8 mouse cellular contexts compared by ENCODE assay signal in the genomic region with DNA sequence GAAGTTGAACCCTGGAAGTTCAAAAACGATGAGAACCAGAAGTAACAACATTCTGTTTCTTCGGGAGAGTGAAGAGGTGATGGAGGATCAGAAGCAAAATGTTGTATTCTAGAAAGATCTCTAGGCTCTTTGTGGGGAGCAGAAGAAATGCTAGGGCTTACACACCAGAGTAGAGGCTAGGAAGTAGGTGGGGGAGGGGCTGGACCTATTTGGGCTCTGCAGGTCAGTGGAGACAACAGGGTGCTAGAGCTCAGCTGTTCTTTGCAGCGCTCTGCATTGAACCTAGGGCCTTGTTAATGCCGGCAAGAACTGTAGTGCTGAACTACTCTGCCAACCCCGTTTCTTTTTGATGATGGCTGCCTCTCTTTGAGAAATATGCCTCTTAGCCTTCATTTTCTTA. TPM values are rescaled to one million over a fixed set of nuclear protein-coding genes. Genes with fewer than 3 reads are reported as not detected.
DNase-seq lines count a peak whose midpoint lies in the region; ATAC-seq and TF ChIP-seq lines count a peak whose summit lies in the region.

No protein-coding gene starts in this region.

- H3K4me3 ChIP-seq in lung, postnatal 0 days (ENCODE audit: low read depth, low read length) = no peak overlapping the region
- H3K4me3 ChIP-seq in limb, embryonic 10.5 days = peak overlapping the region; percentile 70
- peak overlapping the region; percentile 59 for H3K4me3 ChIP-seq in stomach, embryonic 15.5 days (replicated peaks)

- H3K27ac ChIP-seq in lung, postnatal 0 days (ENCODE audit: low read length) = no peak overlapping the region
- 0 out of 2 replicates have a peak overlapping the region, but pooled peaks have one; percentile 93 for H3K27ac ChIP-seq in limb, embryonic 10.5 days
- H3K27ac ChIP-seq in stomach, embryonic 15.5 days = peak overlapping the region; percentile 89

- ATAC-seq in lung, postnatal 0 days = no peak
- ATAC-seq in stomach, embryonic 15.5 days (ENCODE audit: insufficient read depth, low FRiP score, low read depth) = no peak

- H3K9me3 ChIP-seq in lung, postnatal 0 days (ENCODE audit: low read length) = no peaks in the 10 kb centered on the region
- no peaks in the 10 kb centered on the region for H3K9me3 ChIP-seq in limb, embryonic 10.5 days (replicated peaks)
- no peaks in the 10 kb centered on the region for H3K9me3 ChIP-seq in stomach, embryonic 15.5 days

- no peaks in the 10 kb centered on the region for H3K36me3 ChIP-seq in lung, postnatal 0 days (ENCODE audit: insufficient read depth, low read length)
- H3K36me3 ChIP-seq in limb, embryonic 10.5 days = peaks cover 17% of the 10 kb centered on the region; the same call in 1 of the 2 replicates
- no peaks in the 10 kb centered on the region for H3K36me3 ChIP-seq in stomach, embryonic 15.5 days

- H3K4me1 ChIP-seq in lung, postnatal 0 days (ENCODE audit: insufficient read depth, low read depth, low read length) = no peaks in the 10 kb centered on the region
- peaks cover 18% of the 10 kb centered on the region for H3K4me1 ChIP-seq in limb, embryonic 10.5 days
- H3K4me1 ChIP-seq in stomach, embryonic 15.5 days = peaks cover 13% of the 10 kb centered on the region

- no peaks in the 10 kb centered on the region for H3K27me3 ChIP-seq in lung, postnatal 0 days (replicated peaks; ENCODE audit: insufficient read depth, low read length)
- H3K27me3 ChIP-seq in limb, embryonic 10.5 days (ENCODE audit: low read depth, poor library complexity, severe bottlenecking) = no peaks in the 10 kb centered on the region
- no peaks in the 10 kb centered on the region for H3K27me3 ChIP-seq in stomach, embryonic 15.5 days (replicated peaks)

- no peak overlapping the region for H3K9ac ChIP-seq in lung, postnatal 0 days (replicated peaks; ENCODE audit: low read depth)
- no peak overlapping the region for H3K9ac ChIP-seq in stomach, embryonic 15.5 days

- 44% methylated on average over 5 of the region's 5 CpGs for WGBS in lung, postnatal 0 days
- 45% methylated on average over 5 of the region's 5 CpGs for WGBS in limb, embryonic 10.5 days
- 42% methylated on average over 5 of the region's 5 CpGs for WGBS in stomach, embryonic 15.5 days

- TF ChIP-seq CTCF in lung, postnatal 0 days (IDR thresholded peaks at IDR 0.05) = no peak

- peak; percentile 29 for DNase-seq in adrenal gland, postnatal 10 days
- no peak for DNase-seq in adrenal gland, adult 18-20 months (ENCODE audit: low spot score in 2 of 2)
- DNase-seq in lung, postnatal 0 days (ENCODE audit: low spot score) = no peak
- DNase-seq in lung, postnatal 36 days = no peak
- no peak for DNase-seq in limb, embryonic 10.5 days (ENCODE audit: low spot score)
- DNase-seq in layer of hippocampus, adult 11-12 months (ENCODE audit: low spot score) = no peak
- DNase-seq in retina, postnatal 1 day = no peak

- H3K4me2 ChIP-seq in lung, postnatal 0 days (replicated peaks; ENCODE audit: low read depth, low read length) = peak overlapping the region; percentile 66; the same call in 1 of the 2 replicates
- H3K4me2 ChIP-seq in stomach, embryonic 15.5 days = peak overlapping the region; percentile 68

- TF ChIP-seq EP300 in lung, postnatal 0 days (IDR thresholded peaks at IDR 0.05) = no peak

RNA-seq across cellular contexts. Expression of a gene that starts 0.5 kb away (rescaled TPM):
- 1 to 10 TPM; 1.5 to 1.9 TPM for total RNA-seq in adrenal gland, postnatal 10 days (2021)
- 1 to 10 TPM; 1.6 to 2.6 TPM for total RNA-seq in adrenal gland, adult 18-20 months (2021)
- polyA plus RNA-seq in lung, postnatal 0 days (2015; fragmentation: Nextera tagmentation; extraction: Ambion mirVana) = 0.07 TPM in 1 of 2 replicates, not detected in the other
- 0.21 and 0.29 TPM in 2 replicates for polyA plus RNA-seq in limb, embryonic 10.5 days (2016; fragmentation: Nextera tagmentation; extraction: Ambion mirVana)
- 0.06 and 0.23 TPM in 2 replicates for polyA plus RNA-seq in stomach, embryonic 15.5 days (2015; fragmentation: Nextera tagmentation; extraction: Ambion mirVana)

RNA-seq across cellular contexts. Expression of a gene that starts 1.3 kb away (rescaled TPM):
- total RNA-seq in adrenal gland, postnatal 10 days (2021) = 10 to 100 TPM; 40.4 to 57.2 TPM
- total RNA-seq in adrenal gland, adult 18-20 months (2021) = 10 to 100 TPM; 46.0 to 50.6 TPM
- 37.1 and 39.9 TPM in 2 replicates for polyA plus RNA-seq in lung, postnatal 0 days (2015; fragmentation: Nextera tagmentation; extraction: Ambion mirVana)
- 59.3 and 71.2 TPM in 2 replicates for polyA plus RNA-seq in limb, embryonic 10.5 days (2016; fragmentation: Nextera tagmentation; extraction: Ambion mirVana)
- polyA plus RNA-seq in stomach, embryonic 15.5 days (2015; fragmentation: Nextera tagmentation; extraction: Ambion mirVana) = 42.8 and 46.3 TPM in 2 replicates

RNA-seq across cellular contexts. Expression of a gene that starts 44.5 kb away (rescaled TPM):
- total RNA-seq in adrenal gland, postnatal 10 days (2021) = 10 to 100 TPM; 40.5 to 59.5 TPM
- total RNA-seq in adrenal gland, adult 18-20 months (2021) = 10 to 100 TPM; 30.6 to 37.2 TPM
- polyA plus RNA-seq in lung, postnatal 0 days (2015; fragmentation: Nextera tagmentation; extraction: Ambion mirVana) = 96.9 and 102 TPM in 2 replicates
- polyA plus RNA-seq in limb, embryonic 10.5 days (2016; fragmentation: Nextera tagmentation; extraction: Ambion mirVana) = 180 and 190 TPM in 2 replicates
- polyA plus RNA-seq in stomach, embryonic 15.5 days (2015; fragmentation: Nextera tagmentation; extraction: Ambion mirVana) = 107 and 122 TPM in 2 replicates
